Mouse (Mus musculus): ENCODE measurements around the gene Rex1bd.

GRCm38 (mm10) chr8:70492664-70493640, 13.6 kb downstream of the Rex1bd start, which contains the start of gene Crlf1:
- no peak for TF ChIP-seq POLR2A (IDR thresholded peaks at IDR 0.05; ENCODE audit: extremely low read depth, insufficient read depth, low read length)
- no peak for TF ChIP-seq CTCF (IDR thresholded peaks at IDR 0.05; ENCODE audit: extremely low read depth, insufficient read depth, low read length)
